Mouse (Mus musculus) E14TG2a.4 (cell line): ENCODE data around the gene Gm42957.

ENCODE experiments used
- CTCF ChIP-seq: conservative IDR thresholded peaks from 2 replicates; pipeline ENCODE4 v1.5.1; 2014; ENCODE audit warnings: low read length
- POU5F1 ChIP-seq: IDR thresholded peaks from 2 replicates; pipeline ENCODE4 v1.6.1; 2014; ENCODE audit warnings: low read length, borderline replicate concordance

GRCm38 (mm10) chr3:96602704-96603084 is 32.6 kb upstream of the Gm42957 start:
- TF ChIP-seq CTCF (no peak), POU5F1 (no peak)
